Mouse (Mus musculus) forebrain, postnatal 0 days (tissue): ENCODE results near the gene Psme2b. TPM values are rescaled to one million over a fixed set of nuclear protein-coding genes. Genes with fewer than 3 reads are reported as not detected.
"Not testable (repeated sequence)": the region's sequence is repeated elsewhere in the genome, so short reads cannot be mapped to it uniquely, and the experiment has no call there.

Experiments used
- ATAC-seq: fragments of 200-750 bp; cut with Nextera tagmentation; 2 replicates; pipeline ENCODE4 v1.8.0; 2017; ENCODE audit warnings: mild to moderate bottlenecking, moderate library complexity
- DNase-seq: peaks from one replicate; pipeline ENCODE4 v3.0.0-alpha.2; 2015
- H3K27ac ChIP-seq: fragments of 300-500 bp; sonication (generic); 2 replicates; pipeline ENCODE4 v1.5.1; 2014; ENCODE audit warnings: low read depth, mild to moderate bottlenecking, antibody characterized with exemption, low read length, moderate library complexity, mixed read lengths
- H3K27me3 ChIP-seq: fragments of 300-500 bp; sonication (generic); 2 replicates; pipeline ENCODE4 v1.6.1; 2014; ENCODE audit warnings: mild to moderate bottlenecking, low read length, mixed read lengths; ENCODE audit not compliant: insufficient read depth
- H3K36me3 ChIP-seq: fragments of 300-500 bp; sonication (generic); 2 replicates; pipeline ENCODE4 v1.6.1; 2014; ENCODE audit warnings: mild to moderate bottlenecking, moderate library complexity; ENCODE audit not compliant: insufficient read depth
- H3K4me1 ChIP-seq: fragments of 300-500 bp; sonication (generic); 2 replicates; pipeline ENCODE4 v1.6.1; 2014; ENCODE audit warnings: antibody characterized with exemption; ENCODE audit not compliant: insufficient read depth
- H3K4me2 ChIP-seq: fragments of 300-500 bp; sonication (generic); 2 replicates; pipeline ENCODE4 v1.6.1; 2014; ENCODE audit warnings: low read depth, mild to moderate bottlenecking, moderate library complexity
- H3K4me3 ChIP-seq: fragments of 300-500 bp; sonication (generic); 2 replicates; pipeline ENCODE4 v1.5.1; 2014; ENCODE audit warnings: low read depth, low read length, mixed read lengths
- H3K9ac ChIP-seq: fragments of 300-500 bp; sonication (generic); 2 replicates; pipeline ENCODE4 v1.6.1; 2014; ENCODE audit warnings: mild to moderate bottlenecking
- H3K9me3 ChIP-seq: fragments of 300-500 bp; sonication (generic); 2 replicates; pipeline ENCODE4 v1.6.1; 2016; ENCODE audit warnings: low read length
- CTCF ChIP-seq: sonication (generic); IDR thresholded peaks from 2 replicates; pipeline ENCODE4 v1.5.1; 2016; ENCODE audit warnings: antibody characterized with exemption, control low read depth, low read depth
- WGBS: fragments of 180-500 bp; shearing (Covaris S2); extraction: QIAGEN DNeasy Blood & Tissue Kit; methylation state at CpG from one replicate; pipeline ENCODE4 v1.1.7; 2014; 5-methylcytosine and 5-hydroxymethylcytosine counted together
- polyA plus RNA-seq: library from polyadenylated mRNA; unstranded; fragments of >200 nt; fragmentation: Nextera tagmentation; extraction: Ambion mirVana; gene quantifications from 2 replicates; pipeline ENCODE4 v1.2.1, GENCODE M21; 2015
- total RNA-seq: library from RNA; depleted of rRNA; stranded (reverse); fragments of >200 nt; gene quantifications from 2 replicates; pipeline ENCODE4 v1.2.3, GENCODE M21; 2014; rRNA removed

Psme2b gene
- total and polyA plus RNA-seq, 2 experiments from 2014 or later, result 1.5 to 1.8 TPM

- no peak overlapping the region for H3K9ac ChIP-seq
- H3K27me3 ChIP-seq, result no peaks in the 10 kb centered on the region
- ATAC-seq (no peak), DNase-seq (no peak)
- no peak overlapping the region for H3K4me3 ChIP-seq
- no peaks in the 10 kb centered on the region for H3K36me3 ChIP-seq
- WGBS, result 82% methylated on average over 3 of the region's 3 CpGs
- no peak overlapping the region for H3K27ac ChIP-seq
- no peaks in the 10 kb centered on the region for H3K9me3 ChIP-seq
- TF ChIP-seq CTCF, result no peak
- no peak overlapping the region for H3K4me2 ChIP-seq
- no peaks in the 10 kb centered on the region for H3K4me1 ChIP-seq
These were observed 27.6 kb downstream of the Psme2b start for GRCm38 (mm10) chr11:48918380-48918779.

- Histone ChIP-seq H3K9ac (no peak overlapping the region), H3K4me1 (no peaks in the 10 kb centered on the region), H3K36me3 (no peaks in the 10 kb centered on the region), H3K27ac (no peak overlapping the region), H3K27me3 (no peaks in the 10 kb centered on the region), H3K4me3 (no peak overlapping the region), H3K4me2 (no peak overlapping the region), H3K9me3 (no peaks in the 10 kb centered on the region)
- DNase-seq (no peak), ATAC-seq (no peak)
- no peak for TF ChIP-seq CTCF
- 98% methylated on average over 1 of the region's 1 CpGs for WGBS
These were observed 32.4 kb downstream of the Psme2b start for GRCm38 (mm10) chr11:48913611-48914010.

- H3K9ac ChIP-seq, result no peak overlapping the region
- WGBS, result 61% methylated on average over 1 of the region's 1 CpGs
- no peak for DNase-seq
- TF ChIP-seq CTCF, result no peak
- no peaks in the 10 kb centered on the region for H3K36me3 ChIP-seq
- H3K4me2 ChIP-seq, result no peak overlapping the region
- no peaks in the 10 kb centered on the region for H3K27me3 ChIP-seq
- H3K4me3 ChIP-seq, result no peak overlapping the region
- ATAC-seq, result no peak
- no peak overlapping the region for H3K27ac ChIP-seq
- no peaks in the 10 kb centered on the region for H3K9me3 ChIP-seq
- H3K4me1 ChIP-seq, result no peaks in the 10 kb centered on the region
These were observed 37.5 kb downstream of the Psme2b start for GRCm38 (mm10) chr11:48908459-48908858.

- no peak for DNase-seq
- ATAC-seq, result no peak
- 81% methylated on average over 2 of the region's 2 CpGs for WGBS
These were observed 44.0 kb downstream of the Psme2b start, which contains the start of gene Gm5431 for GRCm38 (mm10) chr11:48902021-48902420. Gm5431 (minus strand) TSS chr11:48902214.

GRCm38 (mm10) chr11:48901567-48901930, 44.4 kb downstream of the Psme2b start:
- H3K9ac ChIP-seq, H3K4me2 ChIP-seq, DNase-seq, H3K36me3 ChIP-seq, H3K4me1 ChIP-seq, H3K9me3 ChIP-seq, H3K4me3 ChIP-seq, H3K27me3 ChIP-seq, H3K27ac ChIP-seq, ATAC-seq: not testable (repeated sequence)
- WGBS, result 100% methylated on average over 1 of the region's 1 CpGs

More at GRCm38 (mm10) chr11:48902021-48902420, 44.0 kb downstream of the Psme2b start, which contains the start of gene Gm5431:
- H3K4me3 ChIP-seq, result no peak within 1 kb of the TSS
- no peak within 1 kb of the TSS for H3K4me2 ChIP-seq
- no peak within 1 kb of the TSS for H3K27ac ChIP-seq
- no peaks in the 10 kb centered on the region for H3K4me1 ChIP-seq
- H3K9ac ChIP-seq, result no peak within 1 kb of the TSS
- no peaks in the 10 kb centered on the region for H3K36me3 ChIP-seq
- H3K27me3 ChIP-seq, result no peaks in the 10 kb centered on the region
- no peaks in the 10 kb centered on the region for H3K9me3 ChIP-seq
- TF ChIP-seq CTCF, result no peak

GRCm38 (mm10) chr11:48900654-48901566, 45.1 kb downstream of the Psme2b start:
- not testable (repeated sequence) for H3K9ac ChIP-seq

GRCm38 (mm10) chr11:48898812-48899431, 47.1 kb downstream of the Psme2b start:
- Histone ChIP-seq H3K4me3 (no peak overlapping the region), H3K27ac (no peak overlapping the region), H3K4me1 (no peaks in the 10 kb centered on the region), H3K36me3 (no peaks in the 10 kb centered on the region), H3K9me3 (no peaks in the 10 kb centered on the region), H3K27me3 (no peaks in the 10 kb centered on the region), H3K4me2 (no peak overlapping the region), H3K9ac (no peak overlapping the region)
- no peak for TF ChIP-seq CTCF
- WGBS, result 69% methylated on average over 2 of the region's 2 CpGs
- ATAC-seq (no peak), DNase-seq (no peak)

More at GRCm38 (mm10) chr11:48900654-48901566, 45.1 kb downstream of the Psme2b start:
- not testable (repeated sequence) for H3K27me3 ChIP-seq, ATAC-seq, H3K36me3 ChIP-seq, H3K4me2 ChIP-seq, H3K4me1 ChIP-seq, H3K27ac ChIP-seq, DNase-seq, H3K4me3 ChIP-seq, H3K9me3 ChIP-seq
- WGBS, result 82% methylated on average over 6 of the region's 6 CpGs

Other genes with a start within 250 kb of the Psme2b start
- gene Rack1, start 145.9 kb downstream of the Psme2b start, total RNA-seq, result 1,021 and 1,323 TPM in 2 replicates
- 368 and 466 TPM in 2 replicates for gene Rack1, start 145.9 kb downstream of the Psme2b start, polyA plus RNA-seq
- gene Trim41, start 128.8 kb downstream of the Psme2b start, total RNA-seq, result 42.2 and 47.1 TPM in 2 replicates
- 4.4 TPM in 2 replicates for gene Trim41, start 128.8 kb downstream of the Psme2b start, polyA plus RNA-seq
- 5.6 and 9.5 TPM in 2 replicates for gene Trim7, start 120.0 kb downstream of the Psme2b start, total RNA-seq
- 1.9 and 2.5 TPM in 2 replicates for gene Trim7, start 120.0 kb downstream of the Psme2b start, polyA plus RNA-seq
- gene Gm12184, start 119.5 kb downstream of the Psme2b start, total RNA-seq, result 8.0 and 9.3 TPM in 2 replicates
- 3.7 and 5.0 TPM in 2 replicates for gene Gm12184, start 119.5 kb downstream of the Psme2b start, polyA plus RNA-seq
- 3.0 and 6.7 TPM in 2 replicates for gene Irgm1, start 74.5 kb downstream of the Psme2b start, total RNA-seq
- gene Irgm1, start 74.5 kb downstream of the Psme2b start, polyA plus RNA-seq, result 3.5 and 4.9 TPM in 2 replicates
- 0.29 and 0.38 TPM in 2 replicates for gene Gm5431, start 44.0 kb downstream of the Psme2b start, total RNA-seq
- 0.10 and 0.19 TPM in 2 replicates for gene Gm5431, start 44.0 kb downstream of the Psme2b start, polyA plus RNA-seq
- not detected in 2 replicates for gene Olfr56, start 32.7 kb upstream of the Psme2b start, total RNA-seq
- gene Olfr56, start 32.7 kb upstream of the Psme2b start, polyA plus RNA-seq, result not detected in 2 replicates
- gene 9930111J21Rik1, start 33.2 kb upstream of the Psme2b start, total RNA-seq, result 0.52 and 0.92 TPM in 2 replicates
- 0.10 and 0.24 TPM in 2 replicates for gene 9930111J21Rik1, start 33.2 kb upstream of the Psme2b start, polyA plus RNA-seq
- gene Gm12185, start 46.0 kb upstream of the Psme2b start, total RNA-seq, result not detected in 2 replicates
- gene Gm12185, start 46.0 kb upstream of the Psme2b start, polyA plus RNA-seq, result not detected in 2 replicates
- 0.48 TPM in 1 of 2 replicates, not detected in the other for gene Tgtp1, start 48.0 kb upstream of the Psme2b start, total RNA-seq
- gene Tgtp1, start 48.0 kb upstream of the Psme2b start, polyA plus RNA-seq, result 0.26 and 0.28 TPM in 2 replicates
- gene 9930111J21Rik2, start 105.1 kb upstream of the Psme2b start, total RNA-seq, result 0.62 and 1.0 TPM in 2 replicates
- gene 9930111J21Rik2, start 105.1 kb upstream of the Psme2b start, polyA plus RNA-seq, result 0.05 and 0.29 TPM in 2 replicates
- gene Tgtp2, start 118.0 kb upstream of the Psme2b start, total RNA-seq, result 0.46 TPM in 1 of 2 replicates, not detected in the other
- gene Tgtp2, start 118.0 kb upstream of the Psme2b start, polyA plus RNA-seq, result 0.13 TPM in 1 of 2 replicates, not detected in the other
- 1.2 and 1.6 TPM in 2 replicates for gene Ifi47, start 130.4 kb upstream of the Psme2b start, total RNA-seq
- gene Ifi47, start 130.4 kb upstream of the Psme2b start, polyA plus RNA-seq, result 0.67 and 0.70 TPM in 2 replicates
- gene Olfr1396, start 168.7 kb upstream of the Psme2b start, total RNA-seq, result 0.05 TPM in 1 of 2 replicates, not detected in the other
- gene Olfr1396, start 168.7 kb upstream of the Psme2b start, polyA plus RNA-seq, result 0.05 TPM in 1 of 2 replicates, not detected in the other
- not detected in 2 replicates for gene Olfr1395, start 196.1 kb upstream of the Psme2b start, total RNA-seq
- gene Olfr1395, start 196.1 kb upstream of the Psme2b start, polyA plus RNA-seq, result not detected in 2 replicates
- not detected in 2 replicates for gene Olfr1394, start 208.2 kb upstream of the Psme2b start, total RNA-seq
- gene Olfr1394, start 208.2 kb upstream of the Psme2b start, polyA plus RNA-seq, result not detected in 2 replicates
- gene Btnl9, start 241.0 kb upstream of the Psme2b start, total RNA-seq, result 0.08 and 0.14 TPM in 2 replicates
- gene Btnl9, start 241.0 kb upstream of the Psme2b start, polyA plus RNA-seq, result 0.16 TPM in 1 of 2 replicates, not detected in the other